ENCODE assay signal across 8 mouse cellular contexts in the genomic region with DNA sequence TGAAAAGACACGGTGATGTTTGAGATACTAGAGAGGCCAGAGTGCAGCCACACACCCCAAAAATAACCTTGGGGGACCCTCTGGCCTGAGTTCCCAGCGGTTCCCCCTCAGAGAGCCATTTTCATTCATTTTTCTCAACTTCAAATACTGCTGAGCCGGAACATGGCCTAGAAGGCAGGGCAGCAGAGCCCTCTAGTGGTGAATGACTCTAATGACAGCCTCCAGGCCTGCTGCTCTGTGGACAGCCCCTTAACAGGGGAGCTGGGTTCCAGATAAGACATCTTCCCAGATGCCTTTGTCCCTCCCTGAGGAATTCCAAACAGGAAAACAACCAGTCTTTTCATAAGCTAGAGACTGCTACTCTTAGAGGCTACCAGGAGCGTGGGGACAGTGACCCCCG. TPM values are rescaled to one million over a fixed set of nuclear protein-coding genes. Genes with fewer than 3 reads are reported as not detected.
A peak's percentile ranks its signal among the peaks of the same experiment; 100 is the strongest.
DNase-seq lines count a peak whose midpoint lies in the region; ATAC-seq and TF ChIP-seq lines count a peak whose summit lies in the region.

No protein-coding gene starts in this region.

- no peak for TF ChIP-seq POLR2A in thymus, adult 2 months (IDR thresholded peaks at IDR 0.05; ENCODE audit: control insufficient read depth, extremely low read depth, insufficient read depth, low read length, poor library complexity)
- TF ChIP-seq POLR2A in kidney, adult 2 months (IDR thresholded peaks at IDR 0.05; ENCODE audit: low read depth, low read length): no peak

- no peak overlapping the region for H3K9ac ChIP-seq in forebrain, embryonic 12.5 days
- H3K9ac ChIP-seq in lung, embryonic 14.5 days: no peak overlapping the region

- WGBS in thymus, adult 2 months: 44% methylated on average over 5 of the region's 5 CpGs
- 18% methylated on average over 5 of the region's 5 CpGs for WGBS in forebrain, embryonic 12.5 days
- WGBS in kidney, adult 2 months: 33% methylated on average over 5 of the region's 5 CpGs
- WGBS in lung, embryonic 14.5 days: 21% methylated on average over 5 of the region's 5 CpGs

- no peak overlapping the region for H3K4me2 ChIP-seq in forebrain, embryonic 12.5 days
- H3K4me2 ChIP-seq in lung, embryonic 14.5 days: no peak overlapping the region

- no peaks in the 10 kb centered on the region for H3K9me3 ChIP-seq in forebrain, embryonic 12.5 days
- H3K9me3 ChIP-seq in lung, embryonic 14.5 days (ENCODE audit: low read depth, low read length): no peaks in the 10 kb centered on the region

- H3K4me1 ChIP-seq in thymus, adult 2 months (replicated peaks; ENCODE audit: control insufficient read depth, insufficient read depth, low read length): no peaks in the 10 kb centered on the region
- H3K4me1 ChIP-seq in forebrain, embryonic 12.5 days: peaks cover 31% of the 10 kb centered on the region
- H3K4me1 ChIP-seq in kidney, adult 2 months (ENCODE audit: control insufficient read depth, insufficient read depth, low read length): no peaks in the 10 kb centered on the region
- H3K4me1 ChIP-seq in lung, embryonic 14.5 days (ENCODE audit: insufficient read depth): no peaks in the 10 kb centered on the region

- no peak overlapping the region for H3K4me3 ChIP-seq in thymus, adult 2 months (ENCODE audit: control insufficient read depth, insufficient read depth, low read length)
- no peak overlapping the region for H3K4me3 ChIP-seq in forebrain, embryonic 12.5 days (replicated peaks)
- no peak overlapping the region for H3K4me3 ChIP-seq in kidney, adult 2 months (ENCODE audit: insufficient read depth, low read depth, low read length)
- H3K4me3 ChIP-seq in lung, embryonic 14.5 days (ENCODE audit: low read depth, low read length): no peak overlapping the region

- no peaks in the 10 kb centered on the region for H3K27me3 ChIP-seq in thymus, adult 2 months (ENCODE audit: control insufficient read depth, insufficient read depth, low read length)
- H3K27me3 ChIP-seq in forebrain, embryonic 12.5 days: peaks cover 68% of the 10 kb centered on the region
- H3K27me3 ChIP-seq in kidney, adult 2 months (replicated peaks; ENCODE audit: control insufficient read depth, insufficient read depth, low read length): no peaks in the 10 kb centered on the region
- no peaks in the 10 kb centered on the region for H3K27me3 ChIP-seq in lung, embryonic 14.5 days (ENCODE audit: insufficient read depth, low read length)

- H3K27ac ChIP-seq in thymus, adult 2 months (ENCODE audit: control insufficient read depth, insufficient read depth, low read length): no peak overlapping the region
- no peak overlapping the region for H3K27ac ChIP-seq in forebrain, embryonic 12.5 days
- H3K27ac ChIP-seq in kidney, adult 2 months (ENCODE audit: insufficient read depth, low read depth, low read length): no peak overlapping the region
- H3K27ac ChIP-seq in lung, embryonic 14.5 days (ENCODE audit: low read depth): no peak overlapping the region

- DNase-seq in thymus, adult 2 months: peak; percentile 51
- DNase-seq in thymus, adult 18-20 months: no peak
- DNase-seq in c-Kit-negative CD71-positive TER-119-positive erythroid progenitor cells, embryonic 14.5 days (ENCODE audit: low read depth, low spot score): peak; percentile 52
- DNase-seq in kidney, adult 2 months: peak; percentile 48
- DNase-seq in lung, embryonic 14.5 days: peak; percentile 93
- DNase-seq in retina, postnatal 1 day: peak; percentile 87
- DNase-seq in ovary, postnatal 10 days (ENCODE audit: low spot score): no peak

- ATAC-seq in forebrain, embryonic 12.5 days (ENCODE audit: low FRiP score): peak; percentile 54; the same call in 1 of the 2 replicates
- peak; percentile 70 for ATAC-seq in lung, embryonic 14.5 days (ENCODE audit: insufficient read depth)

- peak; percentile 80; the same call in 1 of the 2 replicates for TF ChIP-seq CTCF in thymus, adult 2 months (IDR thresholded peaks at IDR 0.05; ENCODE audit: borderline replicate concordance, control insufficient read depth, extremely low read depth, insufficient read depth, low read length, poor library complexity)
- peak; percentile 93 for TF ChIP-seq CTCF in kidney, adult 2 months (conservative IDR thresholded peaks at IDR 0.05; ENCODE audit: insufficient read depth, insufficient read length, low read depth, low read length)
- peak; percentile 97 for TF ChIP-seq CTCF in lung, embryonic 14.5 days (IDR thresholded peaks at IDR 0.05; ENCODE audit: low read depth)

- peaks cover 6% of the 10 kb centered on the region; the same call in 1 of the 2 replicates for H3K36me3 ChIP-seq in thymus, adult 2 months (ENCODE audit: control insufficient read depth, insufficient read depth, low read length)
- H3K36me3 ChIP-seq in forebrain, embryonic 12.5 days (replicated peaks): no peaks in the 10 kb centered on the region
- H3K36me3 ChIP-seq in kidney, adult 2 months (ENCODE audit: control insufficient read depth, insufficient read depth, low read length): no peaks in the 10 kb centered on the region
- no peaks in the 10 kb centered on the region for H3K36me3 ChIP-seq in lung, embryonic 14.5 days (ENCODE audit: insufficient read depth)

RNA-seq across cellular contexts. Expression of a gene that starts 23.1 kb away (rescaled TPM):
- polyA plus RNA-seq in thymus, adult 2 months (2012; rRNA removed): 37.1 and 51.0 TPM in 2 replicates
- polyA plus RNA-seq in forebrain, embryonic 12.5 days (2016; fragmentation: Nextera tagmentation; extraction: Ambion mirVana): 12.5 and 15.0 TPM in 2 replicates
- polyA plus RNA-seq in kidney, adult 2 months (2012; rRNA removed): 37.9 TPM in 2 replicates
- polyA plus RNA-seq in lung, embryonic 14.5 days (2014; fragmentation: Nextera tagmentation; extraction: Ambion mirVana): 15.9 and 16.7 TPM in 2 replicates

RNA-seq across cellular contexts. Expression of a gene that starts 54.3 kb away (rescaled TPM):
- 0.23 and 0.30 TPM in 2 replicates for polyA plus RNA-seq in thymus, adult 2 months (2012; rRNA removed)
- polyA plus RNA-seq in forebrain, embryonic 12.5 days (2016; fragmentation: Nextera tagmentation; extraction: Ambion mirVana): not detected in 2 replicates
- polyA plus RNA-seq in kidney, adult 2 months (2012; rRNA removed): 0.27 and 1.4 TPM in 2 replicates
- not detected in 2 replicates for polyA plus RNA-seq in lung, embryonic 14.5 days (2014; fragmentation: Nextera tagmentation; extraction: Ambion mirVana)

Comparison
In these comparisons a context has a peak if more than half of its experiments do, and no peak if none do; other contexts are left out.
1. DNase-seq: peak in thymus, adult 2 months (single experiment), c-Kit-negative CD71-positive TER-119-positive erythroid progenitor cells, embryonic 14.5 days (single experiment), kidney, adult 2 months (single experiment), lung, embryonic 14.5 days (single experiment) and retina, postnatal 1 day (single experiment); none in thymus, adult 18-20 months (0 of 2) and ovary, postnatal 10 days (single experiment).
2. Peak in every context shown above with its lines, with median percentiles within 50 percentile points of each other: CTCF ChIP-seq.